Mouse (Mus musculus) megakaryocyte, embryonic 14.5 days (primary cell): ENCODE results near the gene Ticam1. TPM values are rescaled to one million over a fixed set of nuclear protein-coding genes. Genes with fewer than 3 reads are reported as not detected.

Source experiments
- H3K27me3 ChIP-seq: replicated peaks from 2 replicates; pipeline ENCODE3; 2012; ENCODE audit warnings: inconsistent platforms
- H3K36me3 ChIP-seq: replicated peaks from 2 replicates; pipeline ENCODE3; 2012; ENCODE audit warnings: low read length, inconsistent platforms, mixed read lengths
- H3K4me1 ChIP-seq: 2 replicates; pipeline ENCODE4 v1.6.1; 2012; ENCODE audit warnings: inconsistent platforms
- H3K4me3 ChIP-seq: replicated peaks from 2 replicates; pipeline ENCODE3; 2012; ENCODE audit warnings: moderate library complexity, mild to moderate bottlenecking, inconsistent platforms
- H3K9me3 ChIP-seq: 2 replicates; pipeline ENCODE4 v1.6.1; 2012; ENCODE audit warnings: inconsistent platforms
- FLI1 ChIP-seq: IDR thresholded peaks from 2 replicates; pipeline ENCODE4 v1.6.1; 2012; ENCODE audit warnings: low read length, inconsistent platforms, mixed read lengths
- GATA1 ChIP-seq: IDR thresholded peaks from 3 replicates; pipeline ENCODE4 v1.6.1; 2012; ENCODE audit warnings: mixed read lengths, low read length, inconsistent platforms, borderline replicate concordance
- polyA plus RNA-seq: library from polyadenylated mRNA; stranded (reverse); fragments of >175 nt; gene quantifications from 2 replicates; pipeline ENCODE4 v1.2.3, GENCODE M21; 2012; ENCODE audit warnings: low replicate concordance; ENCODE audit not compliant: insufficient read depth

Gene Ticam1
- polyA plus RNA-seq, 1 experiment: 13.7 TPM

- TF ChIP-seq FLI1 (no peak), GATA1 (no peak)
- H3K27me3 ChIP-seq: peaks cover 24% of the 10 kb centered on the region
- H3K4me1 ChIP-seq: peaks cover 15% of the 10 kb centered on the region
- no peak overlapping the region for H3K4me3 ChIP-seq
- H3K9me3 ChIP-seq: no peaks in the 10 kb centered on the region
- no peaks in the 10 kb centered on the region for H3K36me3 ChIP-seq
Measured at GRCm38 (mm10) chr17:56233389-56233788, 43.2 kb downstream of the Ticam1 start.

- TF ChIP-seq GATA1: no peak
- TF ChIP-seq FLI1: no peak
- Histone ChIP-seq H3K4me1 (peaks cover 20% of the 10 kb centered on the region), H3K27me3 (peaks cover 14% of the 10 kb centered on the region), H3K9me3 (no peaks in the 10 kb centered on the region), H3K4me3 (no peak overlapping the region), H3K36me3 (no peaks in the 10 kb centered on the region)
Measured at GRCm38 (mm10) chr17:56229943-56230342, 46.6 kb downstream of the Ticam1 start.

DNA sequence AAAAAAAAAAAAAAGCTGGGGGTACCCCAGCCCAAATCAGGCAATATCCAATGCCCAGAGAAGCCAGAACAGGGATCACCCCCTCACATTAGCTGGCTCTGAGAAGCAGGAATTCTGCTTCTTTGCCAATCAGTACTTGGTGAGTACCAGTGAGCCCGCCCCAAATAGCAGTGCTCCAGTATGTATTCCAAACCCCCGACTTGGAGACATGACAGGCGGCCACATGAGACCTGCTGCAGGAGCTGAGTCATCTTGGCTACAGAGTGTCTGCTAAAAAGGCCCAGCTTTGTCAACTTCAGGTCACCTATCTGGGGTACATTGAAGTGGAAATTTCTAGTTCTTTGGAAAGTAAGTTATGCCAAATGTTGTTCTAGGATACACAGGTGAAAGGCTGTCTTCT is 50.0 kb downstream of the Ticam1 start:
- H3K4me1 ChIP-seq: peaks cover 15% of the 10 kb centered on the region
- H3K9me3 ChIP-seq: no peaks in the 10 kb centered on the region
- no peaks in the 10 kb centered on the region for H3K36me3 ChIP-seq
- no peak for TF ChIP-seq FLI1
- no peak for TF ChIP-seq GATA1
- peaks cover 11% of the 10 kb centered on the region for H3K27me3 ChIP-seq
- no peak overlapping the region for H3K4me3 ChIP-seq

- H3K4me1 ChIP-seq: peaks cover 19% of the 10 kb centered on the region
- H3K27me3 ChIP-seq: peaks cover 10% of the 10 kb centered on the region
- H3K36me3 ChIP-seq: no peaks in the 10 kb centered on the region
- no peaks in the 10 kb centered on the region for H3K9me3 ChIP-seq
- no peak overlapping the region for H3K4me3 ChIP-seq
- no peak for TF ChIP-seq FLI1
- TF ChIP-seq GATA1: no peak
Measured at GRCm38 (mm10) chr17:56224916-56225315, 51.7 kb downstream of the Ticam1 start.

DNA sequence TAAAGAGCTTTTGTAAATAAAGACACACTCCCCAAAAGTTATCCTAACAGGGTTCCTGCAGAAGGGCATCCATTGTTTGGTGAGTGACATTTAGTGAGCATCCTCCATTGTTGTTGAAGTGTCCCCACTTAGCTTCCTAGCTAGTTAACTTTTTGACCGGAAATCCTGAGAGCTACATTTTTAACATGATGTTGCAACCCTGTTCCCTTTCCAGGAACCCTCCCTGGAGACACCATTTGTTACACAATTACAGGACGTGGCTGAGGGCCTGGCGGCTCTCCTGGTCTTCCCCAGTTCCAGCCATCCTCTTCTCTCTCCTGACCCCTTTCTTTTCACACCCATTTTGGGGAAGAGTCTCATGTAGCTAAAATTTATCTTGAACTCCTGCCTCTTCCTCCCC is 56.8 kb downstream of the Ticam1 start:
- TF ChIP-seq FLI1 (no peak), GATA1 (no peak)
- Histone ChIP-seq H3K4me3 (peak overlapping the region; percentile 96), H3K27me3 (peaks cover 3% of the 10 kb centered on the region), H3K36me3 (peaks cover 22% of the 10 kb centered on the region), H3K9me3 (no peaks in the 10 kb centered on the region), H3K4me1 (peaks cover 53% of the 10 kb centered on the region)

Other genes starting within 250 kb of the Ticam1 start
- 115 and 286 TPM in 2 replicates for gene Sh3gl1, start 240.2 kb downstream of the Ticam1 start, polyA plus RNA-seq
- 17.0 and 33.8 TPM in 2 replicates for gene Chaf1a, start 236.3 kb downstream of the Ticam1 start, polyA plus RNA-seq
- gene Ubxn6, start 201.8 kb downstream of the Ticam1 start, polyA plus RNA-seq: 75.0 and 97.7 TPM in 2 replicates
- 93.5 and 279 TPM in 2 replicates for gene Hdgfl2, start 197.2 kb downstream of the Ticam1 start, polyA plus RNA-seq
- not detected in 2 replicates for gene Plin4, start 167.0 kb downstream of the Ticam1 start, polyA plus RNA-seq
- gene Plin5, start 159.2 kb downstream of the Ticam1 start, polyA plus RNA-seq: not detected in 2 replicates
- 2.7 TPM in 1 of 2 replicates, not detected in the other for gene Lrg1, start 154.8 kb downstream of the Ticam1 start, polyA plus RNA-seq
- 19.4 and 37.0 TPM in 2 replicates for gene Sema6b, start 136.4 kb downstream of the Ticam1 start, polyA plus RNA-seq
- gene Tnfaip8l1, start 114.3 kb downstream of the Ticam1 start, polyA plus RNA-seq: 0.94 and 3.0 TPM in 2 replicates
- gene Mydgf, start 92.9 kb downstream of the Ticam1 start, polyA plus RNA-seq: 13.4 and 39.8 TPM in 2 replicates
- gene Dpp9, start 57.9 kb downstream of the Ticam1 start, polyA plus RNA-seq: 55.6 and 60.2 TPM in 2 replicates
- gene Fem1a, start 20.0 kb downstream of the Ticam1 start, polyA plus RNA-seq: 9.5 and 11.2 TPM in 2 replicates
- 4.6 and 21.3 TPM in 2 replicates for gene Plin3, start 16.1 kb upstream of the Ticam1 start, polyA plus RNA-seq
- gene Arrdc5, start 23.5 kb upstream of the Ticam1 start, polyA plus RNA-seq: not detected in 2 replicates
- 12.4 and 22.6 TPM in 2 replicates for gene Uhrf1, start 26.5 kb upstream of the Ticam1 start, polyA plus RNA-seq
- gene Kdm4b, start 49.3 kb upstream of the Ticam1 start, polyA plus RNA-seq: 31.1 and 55.9 TPM in 2 replicates
- 24.6 and 26.9 TPM in 2 replicates for gene Ptprs, start 199.7 kb upstream of the Ticam1 start, polyA plus RNA-seq
- 0.22 TPM in 1 of 2 replicates, not detected in the other for gene Znrf4, start 235.6 kb upstream of the Ticam1 start, polyA plus RNA-seq